Mouse (Mus musculus) frontal cortex, adult 2 months (tissue): ENCODE results near the gene D8Ertd738e. TPM values are rescaled to one million over a fixed set of nuclear protein-coding genes. Genes with fewer than 3 reads are reported as not detected.
"Not testable (repeated sequence)": the region's sequence is repeated elsewhere in the genome, so short reads cannot be mapped to it uniquely, and the experiment has no call there.

Source experiments
- DNase-seq, 2 experiments: peaks; one replicate each; pipeline ENCODE4 v3.0.0; 2022; ENCODE audit warnings: low spot score in 1 of 2; ENCODE audit errors: extremely low spot score in 1 of 2
- polyA plus RNA-seq: library from polyadenylated mRNA; depleted of rRNA; stranded (reverse); fragments of >200 nt; gene quantifications from 2 replicates; pipeline ENCODE4 v1.2.3, GENCODE M21; 2012; rRNA removed

The D8Ertd738e gene
- 216 and 261 TPM in 2 replicates for polyA plus RNA-seq

GRCm38 (mm10) chr8:84249257-84250170 is at the start of gene D8Ertd738e:
D8Ertd738e (minus strand) TSS chr8:84249719.
- peak; percentile 77 to 90 for DNase-seq

- no peak for DNase-seq
Observed at GRCm38 (mm10) chr8:84297029-84297785, 47.7 kb upstream of the D8Ertd738e start.

GRCm38 (mm10) chr8:84291688-84292087 is 42.2 kb upstream of the D8Ertd738e start:
- peak in 1 of 2 experiments; percentile 73 for DNase-seq

GRCm38 (mm10) chr8:84291086-84291485 is 41.6 kb upstream of the D8Ertd738e start:
- DNase-seq = no peak

- DNase-seq = no peak
Observed at GRCm38 (mm10) chr8:84288892-84289291, 39.4 kb upstream of the D8Ertd738e start.

GRCm38 (mm10) chr8:84285665-84286064 is 36.1 kb upstream of the D8Ertd738e start:
- DNase-seq = not testable (repeated sequence)

GRCm38 (mm10) chr8:84284608-84285063 is 35.1 kb upstream of the D8Ertd738e start:
- DNase-seq = peak in 1 of 2 experiments; percentile 55

- no peak for DNase-seq
Observed at GRCm38 (mm10) chr8:84280777-84281176, 31.3 kb upstream of the D8Ertd738e start.

- DNase-seq = no peak
Observed at GRCm38 (mm10) chr8:84276447-84276846, 26.9 kb upstream of the D8Ertd738e start.

GRCm38 (mm10) chr8:84273968-84274367 is 24.4 kb upstream of the D8Ertd738e start:
- DNase-seq = no peak

GRCm38 (mm10) chr8:84272302-84272701 is 22.8 kb upstream of the D8Ertd738e start:
- DNase-seq = no peak

- DNase-seq = peak; percentile 100
Observed at GRCm38 (mm10) chr8:84269950-84270773, 20.6 kb upstream of the D8Ertd738e start, which contains the start of gene Ccdc130. Ccdc130 (minus strand) TSS chr8:84270380.

- DNase-seq = peak in 1 of 2 experiments; percentile 53
Observed at GRCm38 (mm10) chr8:84261098-84261497, 11.6 kb upstream of the D8Ertd738e start.

- peak; percentile 51 to 77 for DNase-seq
Observed at GRCm38 (mm10) chr8:84256822-84257610, 7.5 kb upstream of the D8Ertd738e start, which contains the start of gene Mri1. Mri1 (minus strand) TSS chr8:84257326.

GRCm38 (mm10) chr8:84256458-84256821 is 6.9 kb upstream of the D8Ertd738e start:
- DNase-seq = peak in 1 of 2 experiments; percentile 34

GRCm38 (mm10) chr8:84255858-84256257 is 6.3 kb upstream of the D8Ertd738e start:
- DNase-seq = no peak

- no peak for DNase-seq
Observed at GRCm38 (mm10) chr8:84241821-84242220, 7.7 kb downstream of the D8Ertd738e start.

GRCm38 (mm10) chr8:84241167-84241566 is 8.4 kb downstream of the D8Ertd738e start:
- DNase-seq = no peak

- peak in 1 of 2 experiments; percentile 19 for DNase-seq
Observed at GRCm38 (mm10) chr8:84237542-84238229, 11.8 kb downstream of the D8Ertd738e start.
